Mouse (Mus musculus) neural tube, embryonic 14.5 days (tissue): ENCODE measurements around the gene Shroom2. TPM values are rescaled to one million over a fixed set of nuclear protein-coding genes. Genes with fewer than 3 reads are reported as not detected.
A peak's percentile ranks its signal among the peaks of the same experiment; 100 is the strongest.

Experiments used
- ATAC-seq: fragments of 200-750 bp; cut with Nextera tagmentation; 2 replicates; pipeline ENCODE4 v1.8.0; 2017; ENCODE audit warnings: low read depth, mild to moderate bottlenecking, moderate TSS enrichment, moderate library complexity
- H3K27ac ChIP-seq: fragments of 300-500 bp; sonication (generic); 2 replicates; pipeline ENCODE4 v1.5.1; 2014; ENCODE audit warnings: low read depth, mild to moderate bottlenecking, control low read depth, low read length, moderate library complexity, mixed read lengths
- H3K27me3 ChIP-seq: fragments of 300-500 bp; sonication (generic); 2 replicates; pipeline ENCODE4 v1.6.1; 2014; ENCODE audit warnings: low read length; ENCODE audit not compliant: control insufficient read depth, insufficient read depth
- H3K36me3 ChIP-seq: fragments of 300-500 bp; sonication (generic); 2 replicates; pipeline ENCODE4 v1.6.1; 2014; ENCODE audit warnings: low read length, mixed read lengths; ENCODE audit not compliant: control insufficient read depth, insufficient read depth
- H3K4me1 ChIP-seq: fragments of 300-500 bp; sonication (generic); 2 replicates; pipeline ENCODE4 v1.6.1; 2014; ENCODE audit warnings: low read length; ENCODE audit not compliant: control insufficient read depth, insufficient read depth
- H3K4me2 ChIP-seq: fragments of 300-500 bp; sonication (generic); 2 replicates; pipeline ENCODE4 v1.6.1; 2014; ENCODE audit warnings: mild to moderate bottlenecking, low read depth, low read length, control low read depth
- H3K4me3 ChIP-seq: fragments of 300-500 bp; sonication (generic); 2 replicates; pipeline ENCODE4 v1.5.1; 2014; ENCODE audit warnings: low read depth, low read length, control low read depth, mixed read lengths
- H3K9ac ChIP-seq: fragments of 300-500 bp; sonication (generic); replicated peaks from 2 replicates; pipeline ENCODE4 v1.6.1; 2014; ENCODE audit warnings: low read depth, mild to moderate bottlenecking, control low read depth, low read length, mixed read lengths
- H3K9me3 ChIP-seq: fragments of 300-500 bp; sonication (generic); 2 replicates; pipeline ENCODE4 v1.6.1; 2016; ENCODE audit warnings: low read length; ENCODE audit not compliant: control insufficient read depth
- WGBS: fragments of 180-500 bp; shearing (Covaris S2); extraction: QIAGEN DNeasy Blood & Tissue Kit; methylation state at CpG from one replicate; pipeline ENCODE4 v1.1.7; 2014; 5-methylcytosine and 5-hydroxymethylcytosine counted together
- polyA plus RNA-seq: library from polyadenylated mRNA; unstranded; fragments of >200 nt; fragmentation: Nextera tagmentation; extraction: Ambion mirVana; gene quantifications from 2 replicates; pipeline ENCODE4 v1.2.1, GENCODE M21; 2014

The Shroom2 gene
- polyA plus RNA-seq, 1 experiment from 2014 or later, result 174 TPM

- ATAC-seq, result no peak
- H3K9ac ChIP-seq, result no peak overlapping the region
- no peak overlapping the region for H3K27ac ChIP-seq
- no peaks in the 10 kb centered on the region for H3K9me3 ChIP-seq
- no peaks in the 10 kb centered on the region for H3K27me3 ChIP-seq
- H3K36me3 ChIP-seq, result no peaks in the 10 kb centered on the region
- no peak overlapping the region for H3K4me2 ChIP-seq
- no peaks in the 10 kb centered on the region for H3K4me1 ChIP-seq
- 94% methylated on average over 12 of the region's 12 CpGs for WGBS
- no peak overlapping the region for H3K4me3 ChIP-seq
These were observed 133.9 kb downstream of the Shroom2 start for GRCm38 (mm10) chrX:152635397-152635796.

GRCm38 (mm10) chrX:152621407-152621806 is 147.9 kb downstream of the Shroom2 start:
- Histone ChIP-seq H3K4me2 (no peak overlapping the region), H3K27ac (no peak overlapping the region), H3K27me3 (no peaks in the 10 kb centered on the region), H3K4me3 (no peak overlapping the region), H3K36me3 (no peaks in the 10 kb centered on the region), H3K9ac (no peak overlapping the region), H3K4me1 (no peaks in the 10 kb centered on the region), H3K9me3 (no peaks in the 10 kb centered on the region)
- 78% methylated on average over 2 of the region's 2 CpGs for WGBS
- ATAC-seq, result no peak

GRCm38 (mm10) chrX:152620917-152621316 is 148.3 kb downstream of the Shroom2 start:
- Histone ChIP-seq H3K4me1 (no peaks in the 10 kb centered on the region), H3K9me3 (no peaks in the 10 kb centered on the region), H3K27ac (no peak overlapping the region), H3K9ac (no peak overlapping the region), H3K4me3 (no peak overlapping the region), H3K36me3 (no peaks in the 10 kb centered on the region), H3K4me2 (no peak overlapping the region), H3K27me3 (no peaks in the 10 kb centered on the region)
- no peak for ATAC-seq

GRCm38 (mm10) chrX:152618464-152618863 is 150.8 kb downstream of the Shroom2 start:
- H3K4me1 ChIP-seq, result no peaks in the 10 kb centered on the region
- 90% methylated on average over 1 of the region's 1 CpGs for WGBS
- no peaks in the 10 kb centered on the region for H3K36me3 ChIP-seq
- H3K9ac ChIP-seq, result no peak overlapping the region
- no peaks in the 10 kb centered on the region for H3K9me3 ChIP-seq
- no peak overlapping the region for H3K4me3 ChIP-seq
- H3K27me3 ChIP-seq, result no peaks in the 10 kb centered on the region
- ATAC-seq, result peak; percentile 58; the same call in 1 of the 2 replicates
- no peak overlapping the region for H3K4me2 ChIP-seq
- H3K27ac ChIP-seq, result no peak overlapping the region

DNA sequence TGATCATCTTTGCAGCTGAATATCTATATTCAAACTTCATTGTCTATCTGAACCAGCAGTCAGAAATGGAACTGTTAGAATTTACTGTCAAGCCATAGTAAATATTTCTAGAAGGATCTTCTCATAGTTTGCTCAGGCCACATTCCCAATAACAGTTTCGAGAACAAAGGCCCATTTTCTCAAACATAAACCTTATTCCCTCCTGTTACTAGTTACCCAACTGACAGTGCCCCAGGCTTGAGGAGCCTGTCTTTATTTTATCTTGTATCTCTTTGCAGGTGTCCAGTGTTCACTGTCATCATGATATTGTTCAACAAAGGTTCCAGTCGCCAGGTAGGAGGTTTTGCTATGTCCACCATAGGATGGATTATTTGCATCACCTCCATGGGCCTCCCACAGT is 206.2 kb downstream of the Shroom2 start, which contains the start of gene Cldn34a:
Gene Cldn34a, plus strand, starts transcription at position 301 of the 400 bp plus-strand sequence.
- Histone ChIP-seq H3K4me3 (no peak within 1 kb of the TSS), H3K27me3 (no peaks in the 10 kb centered on the region), H3K27ac (no peak within 1 kb of the TSS), H3K4me2 (no peak within 1 kb of the TSS), H3K9ac (no peak within 1 kb of the TSS), H3K36me3 (no peaks in the 10 kb centered on the region), H3K4me1 (no peaks in the 10 kb centered on the region), H3K9me3 (no peaks in the 10 kb centered on the region)
- no peak for ATAC-seq
- WGBS, result 79% methylated on average over 2 of the region's 2 CpGs

Other genes with a start within 250 kb of the Shroom2 start
- not detected in 2 replicates for gene Cldn34a, start 206.1 kb downstream of the Shroom2 start, polyA plus RNA-seq
- 0.21 TPM in 1 of 2 replicates, not detected in the other for gene Gpr143, start 12.5 kb upstream of the Shroom2 start, polyA plus RNA-seq
- gene Usp51, start 237.0 kb upstream of the Shroom2 start, polyA plus RNA-seq, result 2.5 and 3.8 TPM in 2 replicates